Mouse (Mus musculus) liver, embryonic 16.5 days (tissue): ENCODE measurements at regions not wholly inside any gene's neighbourhood (a gene's known extent, or its start where the extent isn't known, plus 50 kb on each side); places are given as distances from the start of the nearest gene placed in this dataset.

Source experiments
- ATAC-seq: fragments of 200-750 bp; cut with Nextera tagmentation; 2 replicates; pipeline ENCODE4 v1.8.0; 2017; ENCODE audit warnings: low read depth, mild to moderate bottlenecking, moderate number of reproducible peaks, moderate library complexity
- H3K27ac ChIP-seq: fragments of 300-500 bp; sonication (generic); 2 replicates; pipeline ENCODE4 v1.5.1; 2014; ENCODE audit warnings: mild to moderate bottlenecking, low read length
- H3K27me3 ChIP-seq: fragments of 300-500 bp; sonication (generic); 2 replicates; pipeline ENCODE4 v1.6.1; 2014; ENCODE audit warnings: low read depth, low read length, mixed read lengths; ENCODE audit not compliant: control insufficient read depth, insufficient read depth
- H3K36me3 ChIP-seq: fragments of 300-500 bp; sonication (generic); 2 replicates; pipeline ENCODE4 v1.6.1; 2014; ENCODE audit warnings: mild to moderate bottlenecking; ENCODE audit not compliant: control insufficient read depth, insufficient read depth
- H3K4me1 ChIP-seq: fragments of 300-500 bp; sonication (generic); 2 replicates; pipeline ENCODE4 v1.6.1; 2014; ENCODE audit warnings: low read depth, low read length, mixed read lengths; ENCODE audit not compliant: control insufficient read depth
- H3K4me2 ChIP-seq: fragments of 300-500 bp; sonication (generic); 2 replicates; pipeline ENCODE4 v1.6.1; 2014; ENCODE audit warnings: low read depth, low read length, mixed read lengths
- H3K4me3 ChIP-seq: fragments of 300-500 bp; sonication (generic); 2 replicates; pipeline ENCODE4 v1.5.1; 2014; ENCODE audit warnings: low read depth, mild to moderate bottlenecking, low read length
- H3K9ac ChIP-seq: fragments of 300-500 bp; sonication (generic); 2 replicates; pipeline ENCODE4 v1.6.1; 2014; ENCODE audit warnings: low read depth, low read length
- H3K9me3 ChIP-seq: fragments of 300-500 bp; sonication (generic); replicated peaks from 2 replicates; pipeline ENCODE4 v1.6.1; 2016; ENCODE audit warnings: low read length; ENCODE audit not compliant: control insufficient read depth
- WGBS: fragments of 180-500 bp; shearing (Covaris S2); extraction: QIAGEN DNeasy Blood & Tissue Kit; methylation state at CpG from one replicate; pipeline ENCODE4 v1.1.7; 2014; ENCODE audit not compliant: insufficient replicate concordance; 5-methylcytosine and 5-hydroxymethylcytosine counted together

GRCm38 (mm10) chr10:98541062-98541461, 373.1 kb upstream of the Atp2b1 start:
- no peaks in the 10 kb centered on the region for H3K36me3 ChIP-seq
- no peak overlapping the region for H3K27ac ChIP-seq
- ATAC-seq: no peak
- H3K9me3 ChIP-seq: no peaks in the 10 kb centered on the region
- no peak overlapping the region for H3K4me3 ChIP-seq
- H3K4me2 ChIP-seq: no peak overlapping the region
- no peaks in the 10 kb centered on the region for H3K27me3 ChIP-seq
- no peaks in the 10 kb centered on the region for H3K4me1 ChIP-seq
- no peak overlapping the region for H3K9ac ChIP-seq

GRCm38 (mm10) chr10:98542072-98542471, 372.1 kb upstream of the Atp2b1 start:
- no peak for ATAC-seq
- Histone ChIP-seq H3K9ac (no peak overlapping the region), H3K36me3 (no peaks in the 10 kb centered on the region), H3K4me3 (no peak overlapping the region), H3K27ac (no peak overlapping the region), H3K4me2 (no peak overlapping the region), H3K4me1 (no peaks in the 10 kb centered on the region), H3K9me3 (no peaks in the 10 kb centered on the region), H3K27me3 (no peaks in the 10 kb centered on the region)
- 65% methylated on average over 2 of the region's 2 CpGs for WGBS

GRCm38 (mm10) chr10:98543253-98543997, 370.8 kb upstream of the Atp2b1 start:
- no peak for ATAC-seq
- H3K4me1 ChIP-seq: no peaks in the 10 kb centered on the region
- no peaks in the 10 kb centered on the region for H3K27me3 ChIP-seq
- H3K9me3 ChIP-seq: no peaks in the 10 kb centered on the region
- H3K4me2 ChIP-seq: no peak overlapping the region
- H3K9ac ChIP-seq: no peak overlapping the region
- 51% methylated on average over 8 of the region's 8 CpGs for WGBS
- H3K36me3 ChIP-seq: no peaks in the 10 kb centered on the region
- no peak overlapping the region for H3K27ac ChIP-seq
- H3K4me3 ChIP-seq: no peak overlapping the region

GRCm38 (mm10) chr10:98543998-98544349, 370.2 kb upstream of the Atp2b1 start:
- H3K27me3 ChIP-seq: no peaks in the 10 kb centered on the region
- no peaks in the 10 kb centered on the region for H3K36me3 ChIP-seq
- ATAC-seq: no peak
- H3K27ac ChIP-seq: no peak overlapping the region
- no peaks in the 10 kb centered on the region for H3K9me3 ChIP-seq
- H3K4me3 ChIP-seq: no peak overlapping the region
- no peaks in the 10 kb centered on the region for H3K4me1 ChIP-seq
- H3K9ac ChIP-seq: no peak overlapping the region
- 51% methylated on average over 5 of the region's 5 CpGs for WGBS
- H3K4me2 ChIP-seq: no peak overlapping the region

GRCm38 (mm10) chr10:98554575-98554974, 359.6 kb upstream of the Atp2b1 start:
- no peaks in the 10 kb centered on the region for H3K4me1 ChIP-seq
- no peaks in the 10 kb centered on the region for H3K36me3 ChIP-seq
- H3K27ac ChIP-seq: no peak overlapping the region
- no peaks in the 10 kb centered on the region for H3K27me3 ChIP-seq
- WGBS: 65% methylated on average over 3 of the region's 3 CpGs
- no peak overlapping the region for H3K4me3 ChIP-seq
- ATAC-seq: no peak
- no peaks in the 10 kb centered on the region for H3K9me3 ChIP-seq
- no peak overlapping the region for H3K4me2 ChIP-seq
- no peak overlapping the region for H3K9ac ChIP-seq

- H3K9me3 ChIP-seq: no peaks in the 10 kb centered on the region
- H3K4me2 ChIP-seq: no peak overlapping the region
- no peak overlapping the region for H3K9ac ChIP-seq
- no peaks in the 10 kb centered on the region for H3K27me3 ChIP-seq
- 66% methylated on average over 9 of the region's 9 CpGs for WGBS
- H3K4me3 ChIP-seq: no peak overlapping the region
- ATAC-seq: no peak
- no peaks in the 10 kb centered on the region for H3K4me1 ChIP-seq
- H3K36me3 ChIP-seq: no peaks in the 10 kb centered on the region
- no peak overlapping the region for H3K27ac ChIP-seq
Observed at GRCm38 (mm10) chr10:98557470-98558060, 356.6 kb upstream of the Atp2b1 start.

- ATAC-seq: no peak
- 59% methylated on average over 2 of the region's 2 CpGs for WGBS
- H3K9ac ChIP-seq: no peak overlapping the region
Observed at GRCm38 (mm10) chr10:98558560-98558959, 355.6 kb upstream of the Atp2b1 start.

GRCm38 (mm10) chr10:98562297-98562912, 351.8 kb upstream of the Atp2b1 start:
- no peaks in the 10 kb centered on the region for H3K4me1 ChIP-seq
- H3K9me3 ChIP-seq: no peaks in the 10 kb centered on the region
- no peak overlapping the region for H3K4me3 ChIP-seq
- H3K9ac ChIP-seq: no peak overlapping the region
- no peak overlapping the region for H3K27ac ChIP-seq
- WGBS: 49% methylated on average over 2 of the region's 2 CpGs
- ATAC-seq: no peak
- H3K4me2 ChIP-seq: no peak overlapping the region
- H3K27me3 ChIP-seq: no peaks in the 10 kb centered on the region
- H3K36me3 ChIP-seq: no peaks in the 10 kb centered on the region

More at GRCm38 (mm10) chr10:98558560-98558959, 355.6 kb upstream of the Atp2b1 start:
- no peaks in the 10 kb centered on the region for H3K9me3 ChIP-seq
- H3K4me2 ChIP-seq: no peak overlapping the region
- no peaks in the 10 kb centered on the region for H3K36me3 ChIP-seq
- H3K27me3 ChIP-seq: no peaks in the 10 kb centered on the region
- no peak overlapping the region for H3K27ac ChIP-seq
- H3K4me3 ChIP-seq: no peak overlapping the region
- H3K4me1 ChIP-seq: no peaks in the 10 kb centered on the region

- Histone ChIP-seq H3K27ac (no peak overlapping the region), H3K9me3 (no peaks in the 10 kb centered on the region), H3K36me3 (no peaks in the 10 kb centered on the region), H3K27me3 (no peaks in the 10 kb centered on the region), H3K4me3 (no peak overlapping the region), H3K9ac (no peak overlapping the region), H3K4me1 (no peaks in the 10 kb centered on the region), H3K4me2 (no peak overlapping the region)
- 53% methylated on average over 14 of the region's 16 CpGs for WGBS
- no peak for ATAC-seq
Observed at GRCm38 (mm10) chr10:98572782-98573536, 341.2 kb upstream of the Atp2b1 start.
